Mouse (Mus musculus) left cerebral cortex, adult 11 months (tissue): ENCODE data around the gene Trpm4.
A peak's percentile ranks its signal among the peaks of the same experiment; 100 is the strongest.
"Not testable (repeated sequence)": the region's sequence is repeated elsewhere in the genome, so short reads cannot be mapped to it uniquely, and the experiment has no call there.

ENCODE experiments used
- DNase-seq: peaks from one replicate; pipeline ENCODE4 v3.0.0; 2022; ENCODE audit warnings: low spot score

Gene Trpm4

DNA sequence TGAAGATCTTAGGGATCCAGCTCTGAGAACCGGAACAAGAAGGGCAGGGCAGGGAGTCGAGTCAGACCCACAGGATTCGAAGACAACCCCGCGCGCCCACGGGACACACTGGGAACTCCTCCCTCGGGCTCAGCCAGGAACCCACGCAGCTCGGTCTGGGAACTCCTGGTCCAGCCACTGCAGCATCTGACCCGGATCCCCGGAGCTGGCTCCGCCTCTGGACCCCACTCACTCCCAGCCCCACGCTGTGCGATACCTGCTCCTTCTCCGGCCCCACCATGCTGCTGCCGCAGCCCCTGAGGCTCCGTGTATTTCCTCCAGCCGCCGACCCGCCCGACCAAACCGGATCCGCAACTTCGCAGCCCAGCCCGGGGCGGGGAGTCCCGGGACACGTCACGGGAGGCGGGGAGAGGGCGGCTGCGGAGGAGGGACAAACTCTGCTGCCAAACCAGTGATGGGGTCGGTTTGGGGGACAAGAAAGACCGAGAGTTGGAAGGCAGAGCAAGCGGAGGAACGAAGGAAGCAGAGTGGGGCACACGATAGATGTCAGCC lies at the start of gene Trpm4:
Gene Trpm4, minus strand, starts transcription at position 350 of the 552 bp plus-strand sequence.
- DNase-seq: no peak

DNA sequence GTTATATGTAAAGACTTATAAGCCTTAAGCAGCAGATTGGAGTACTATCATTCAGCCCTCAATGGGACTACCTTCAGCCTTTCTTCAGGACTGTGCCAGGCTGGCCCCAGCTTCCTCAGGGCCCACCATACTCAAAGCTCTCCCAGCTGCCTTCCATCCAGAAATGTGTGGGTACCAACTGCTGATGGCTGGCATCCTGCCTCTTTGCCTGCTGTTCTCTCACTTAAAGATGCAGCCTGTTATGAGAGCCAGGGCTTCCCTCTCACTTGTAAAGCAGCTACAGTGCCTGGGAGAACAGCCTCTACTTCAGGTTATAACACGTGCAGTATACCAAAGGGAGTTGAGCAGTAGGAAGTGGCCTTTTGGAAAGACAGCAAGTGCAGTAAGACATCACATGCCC lies 42.5 kb upstream of the Trpm4 start:
- no peak for DNase-seq

DNA sequence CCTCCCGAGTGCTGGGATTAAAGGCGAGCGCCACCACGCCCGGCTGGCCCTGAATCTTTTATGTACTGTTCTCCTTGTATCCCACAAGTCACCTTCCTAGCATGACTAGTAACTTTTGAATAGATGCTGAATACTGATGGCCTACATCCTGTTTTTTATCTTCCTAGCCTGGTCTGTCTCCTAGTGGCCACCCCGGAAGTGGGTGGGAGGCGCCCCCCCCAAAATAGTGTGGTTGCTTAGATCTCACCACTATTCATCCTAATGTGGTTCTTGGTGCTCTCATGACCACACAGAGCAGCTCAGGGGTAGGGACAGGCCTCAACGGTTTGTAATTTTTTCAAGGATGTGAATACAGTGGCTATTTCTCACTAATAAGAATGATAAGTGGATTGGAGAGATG lies 41.0 kb upstream of the Trpm4 start:
- no peak for DNase-seq

DNA sequence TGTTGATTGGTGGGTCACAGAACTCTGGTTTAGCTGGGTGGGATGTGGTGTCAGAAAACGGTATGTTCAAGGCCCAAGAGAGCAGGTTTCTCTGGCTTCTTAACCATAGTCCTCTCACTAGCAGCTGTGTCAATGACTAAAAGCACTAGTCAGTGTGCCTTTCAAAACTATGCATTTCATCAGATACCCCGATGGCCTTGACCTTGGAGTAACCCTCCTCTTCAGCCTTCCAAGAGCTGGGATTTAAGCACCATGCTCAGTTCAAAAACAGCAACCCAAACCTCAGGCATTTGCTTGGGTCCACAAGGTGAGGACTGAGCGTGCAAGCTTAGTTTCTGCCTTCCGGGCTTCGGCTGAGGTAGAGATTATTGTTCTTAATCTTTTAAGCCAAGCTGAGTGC lies 38.8 kb upstream of the Trpm4 start:
- DNase-seq: no peak

DNA sequence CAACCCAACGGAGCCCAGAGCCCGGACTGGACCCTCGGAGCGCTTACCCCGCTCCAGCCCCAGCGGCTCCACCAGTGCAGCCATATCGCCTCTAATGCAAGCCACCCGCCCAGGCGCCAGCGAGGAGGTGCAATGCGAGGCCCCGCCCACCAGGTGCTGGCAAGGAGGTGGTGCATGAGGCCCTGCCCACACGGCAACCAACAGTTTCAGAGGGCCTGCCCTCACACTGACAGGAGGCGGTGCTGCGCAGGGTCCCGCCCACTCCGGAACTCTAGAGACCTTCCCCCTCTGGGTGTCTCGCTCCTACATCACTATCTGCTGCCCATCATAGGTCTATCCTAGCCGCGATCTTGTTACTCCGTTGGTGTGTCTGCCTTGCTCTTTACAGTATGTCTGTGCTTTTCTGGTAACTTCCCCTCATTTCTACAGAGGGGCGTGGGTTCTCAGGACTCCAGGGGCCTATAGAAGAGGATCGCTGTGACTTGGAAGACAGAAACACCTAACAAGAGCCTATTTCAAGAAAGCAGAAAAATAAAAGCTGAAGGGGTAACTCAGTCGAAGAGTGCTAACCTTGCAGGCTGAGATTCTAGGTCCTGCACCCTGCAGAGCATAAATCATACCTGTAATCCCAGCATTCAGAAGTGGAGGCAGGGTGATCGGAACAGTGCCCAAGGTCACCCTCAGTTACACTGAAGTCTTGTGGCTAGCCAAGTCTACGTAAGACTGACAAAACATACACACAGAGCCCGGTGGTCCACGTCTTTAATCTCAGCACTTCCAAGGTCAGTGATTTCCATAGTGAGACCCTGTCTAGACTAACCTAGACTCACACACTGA lies 37.1 kb upstream of the Trpm4 start, which contains the start of gene Lin7b:
Gene Lin7b, minus strand, starts transcription at position 109 of the 837 bp plus-strand sequence.
- peak; percentile 90 for DNase-seq

DNA sequence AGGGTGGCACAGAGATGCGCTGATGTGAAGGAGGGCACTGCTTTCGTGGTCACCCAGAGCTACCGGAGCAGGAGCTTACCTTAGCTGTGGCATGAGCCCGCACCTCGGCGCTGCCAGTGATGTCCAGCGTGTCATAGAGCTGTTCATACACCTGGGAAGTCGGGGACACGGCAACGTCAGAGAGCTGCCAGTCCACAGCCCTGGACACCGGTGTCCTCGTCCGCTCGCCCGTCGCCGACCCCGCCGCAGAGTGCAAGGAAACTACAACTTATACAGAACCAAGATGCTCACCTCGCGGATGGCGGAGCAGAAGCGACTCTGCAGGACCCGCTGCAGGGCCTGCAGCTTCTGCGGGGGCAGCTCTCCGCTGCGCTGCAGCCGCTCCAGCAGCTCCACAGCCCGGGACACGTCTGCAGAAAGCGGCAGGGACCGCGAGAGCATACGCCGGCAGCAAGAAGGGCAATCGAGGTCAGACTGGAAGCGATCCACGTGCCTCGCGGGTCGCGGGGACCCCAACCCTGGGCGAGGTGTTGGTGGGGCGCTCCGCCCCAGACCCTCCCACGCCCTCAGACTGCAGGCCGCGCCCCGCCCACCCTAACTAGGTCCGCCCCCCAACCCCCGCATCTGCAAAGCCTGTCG lies 36.4 kb upstream of the Trpm4 start:
- no peak for DNase-seq

DNA sequence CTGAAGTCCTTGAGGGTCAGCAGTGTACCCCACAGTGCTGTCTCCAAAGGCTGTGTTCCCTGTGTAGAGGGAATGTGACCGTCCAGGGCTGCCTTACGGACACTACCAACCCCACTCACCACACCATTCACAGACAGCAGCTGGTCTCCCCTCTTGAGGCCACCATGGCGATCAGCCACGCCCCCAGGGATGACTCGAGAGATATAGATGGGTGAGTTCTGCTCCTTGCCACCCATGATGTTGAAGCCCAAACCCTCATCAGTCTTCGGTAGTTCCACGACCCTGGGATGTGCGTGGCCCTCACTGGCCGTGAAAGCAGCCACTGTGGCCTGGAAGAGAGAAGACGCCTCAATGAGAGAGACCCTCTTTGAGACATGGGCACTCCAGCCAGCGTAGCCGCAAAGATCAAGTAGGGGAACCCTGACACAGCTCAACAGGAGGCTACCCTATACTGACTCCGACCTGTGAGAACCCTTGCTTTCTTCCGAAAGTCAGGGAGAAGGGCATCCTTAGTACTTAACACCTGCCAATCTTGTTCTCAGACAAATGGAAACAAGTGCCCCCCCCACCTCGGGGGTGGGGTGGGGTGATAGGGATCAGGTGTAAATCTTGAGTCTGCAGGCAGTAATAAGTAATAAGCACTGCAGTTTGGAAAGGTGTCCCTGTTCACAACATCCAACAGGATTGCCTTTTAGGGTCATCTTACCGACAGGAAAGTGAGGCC lies 35.6 kb upstream of the Trpm4 start:
- DNase-seq: no peak

DNA sequence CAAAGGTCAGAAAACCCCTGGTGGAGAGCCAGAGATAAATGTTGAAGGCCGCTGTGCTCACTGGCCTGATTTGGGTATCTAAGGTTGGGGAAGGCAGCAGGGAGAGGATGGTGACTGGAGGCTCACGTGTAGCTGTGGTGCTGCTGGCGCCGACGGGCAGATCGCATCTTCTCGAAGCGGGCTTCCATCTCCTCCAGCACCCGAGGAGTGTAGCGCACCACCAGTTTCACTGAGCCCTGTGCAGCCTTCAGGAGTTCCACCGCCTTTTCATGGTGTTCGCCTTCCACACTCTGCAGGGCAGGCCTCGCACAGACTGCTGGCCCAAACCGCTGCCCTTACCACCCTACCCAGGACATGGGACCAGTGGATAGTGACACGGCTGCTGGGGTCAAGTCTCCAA lies 34.6 kb upstream of the Trpm4 start:
- DNase-seq: no peak

DNA sequence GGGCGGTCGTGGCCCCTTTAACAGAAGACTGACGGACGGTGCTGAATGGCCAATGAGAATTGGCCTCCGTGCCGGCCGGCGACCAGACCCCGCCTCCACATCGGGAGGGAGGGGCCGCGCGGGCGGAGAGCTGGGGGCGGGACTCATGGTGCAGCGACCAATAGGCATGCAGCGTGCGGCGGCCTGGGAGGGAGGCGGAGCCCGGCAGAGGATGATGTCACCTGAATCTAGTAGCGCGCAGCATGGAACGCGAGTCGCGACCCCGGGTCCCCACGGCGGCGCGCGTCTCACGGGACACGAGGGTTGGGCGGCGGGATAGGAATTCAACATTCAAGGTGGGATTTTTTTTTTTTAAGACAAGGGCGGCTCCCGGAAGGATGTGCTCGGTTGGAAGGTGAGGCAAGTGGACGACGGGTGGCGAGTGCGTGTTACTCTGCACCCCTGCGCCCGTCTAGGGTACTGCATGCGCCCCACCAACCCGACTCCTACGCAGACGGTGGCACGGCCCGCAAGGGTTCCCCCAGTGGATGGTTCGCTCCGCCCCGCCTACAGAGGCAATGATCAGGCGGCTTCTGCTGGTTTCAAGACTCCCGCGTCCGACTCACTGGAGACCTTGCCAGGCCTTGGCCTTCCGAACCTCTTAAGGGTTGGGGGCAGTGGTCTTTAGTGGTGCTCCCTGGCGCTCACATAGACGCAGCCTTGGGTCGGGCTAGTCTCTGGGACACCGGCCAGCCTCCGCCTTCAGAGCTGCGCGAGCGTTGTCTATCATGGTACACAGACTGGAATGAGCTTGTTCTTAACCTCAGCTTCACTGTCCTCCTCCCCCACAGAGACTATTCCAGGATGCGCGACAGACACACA lies 33.7 kb upstream of the Trpm4 start:
- DNase-seq: peak; percentile 97

DNA sequence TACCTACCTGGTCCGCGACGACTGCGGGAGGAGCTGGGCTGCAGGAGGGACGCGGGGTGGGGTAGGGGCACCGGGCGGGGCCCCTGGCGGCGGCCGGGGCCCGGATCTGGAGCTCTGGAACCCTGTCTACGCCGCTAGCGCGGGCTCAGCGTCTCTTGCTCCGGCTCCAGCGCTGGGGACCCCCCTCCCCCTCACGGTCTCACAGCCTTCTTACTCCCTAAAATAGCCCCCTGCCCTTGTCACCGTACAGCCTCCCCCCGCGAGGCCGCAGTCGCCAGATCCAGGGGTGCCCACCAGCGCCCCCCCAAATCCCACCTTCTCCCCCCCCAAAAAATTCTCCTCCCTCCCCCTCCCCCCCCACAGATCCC lies 33.1 kb upstream of the Trpm4 start, which contains the start of gene Ppfia3:
Gene Ppfia3, minus strand, starts transcription at position 368 of the 368 bp plus-strand sequence.
- no peak for DNase-seq

DNA sequence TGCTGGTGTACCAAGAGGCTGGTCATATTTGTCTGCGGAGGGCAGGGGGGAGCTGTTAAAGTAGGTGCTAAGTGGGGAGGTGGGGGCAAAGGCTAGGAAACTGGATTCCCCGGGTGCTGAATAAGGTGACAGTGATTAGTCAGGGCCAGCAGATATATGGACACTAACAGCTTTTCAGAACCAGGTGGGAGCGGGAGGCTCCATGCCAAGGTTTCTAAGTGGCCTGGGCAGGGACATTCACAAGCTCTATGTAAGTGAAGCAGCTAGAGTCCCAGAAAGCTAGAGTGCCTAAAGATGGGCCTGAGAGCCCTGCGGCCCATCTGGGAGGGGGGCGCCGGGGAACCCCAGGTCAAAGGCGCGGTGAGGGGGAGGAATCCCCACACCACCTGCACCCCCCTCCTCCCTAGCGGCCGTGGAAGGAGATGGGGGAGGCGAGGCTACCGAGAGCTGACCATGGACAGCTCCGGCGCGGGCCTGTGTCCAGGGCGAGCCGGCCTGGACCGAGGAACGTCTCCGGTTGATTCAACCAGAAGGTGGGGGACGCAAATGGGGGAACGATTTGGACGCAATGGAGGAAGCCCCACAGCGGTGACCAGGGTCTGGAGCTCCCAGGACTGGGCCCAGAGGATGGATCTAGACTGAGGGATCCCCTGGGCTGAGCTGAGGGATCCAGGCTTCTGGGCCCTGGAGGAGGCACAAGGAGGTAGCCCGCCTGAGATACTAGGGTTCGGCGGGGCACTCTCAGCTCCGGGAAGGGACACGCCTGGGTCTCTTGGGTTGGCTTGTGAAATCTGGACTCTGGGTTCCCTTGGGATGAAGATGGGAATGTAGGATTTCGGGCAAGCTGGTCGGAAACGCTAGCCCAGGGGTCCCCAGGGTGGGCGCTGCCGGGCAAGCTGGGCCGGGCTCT lies 32.4 kb upstream of the Trpm4 start:
- no peak for DNase-seq

DNA sequence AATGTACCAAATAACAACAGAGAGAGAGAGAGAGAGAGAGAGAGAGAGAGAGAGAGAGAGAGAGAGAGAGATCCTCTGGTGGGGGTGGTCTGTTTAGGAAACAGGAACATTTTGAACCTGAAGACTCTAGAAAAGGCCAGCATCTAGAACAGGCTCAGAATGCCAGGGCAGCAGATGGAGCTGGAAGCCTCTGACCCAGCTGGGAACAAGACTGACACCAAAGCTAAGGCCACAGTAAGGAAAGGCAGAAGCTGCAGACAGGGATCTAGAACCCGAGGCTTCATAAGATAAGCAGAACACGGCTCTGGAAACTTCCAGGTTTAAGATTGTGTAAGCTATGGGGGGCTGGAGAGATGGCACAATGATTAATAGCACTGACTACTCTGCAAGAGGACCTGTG lies 30.4 kb upstream of the Trpm4 start:
- no peak for DNase-seq

DNA sequence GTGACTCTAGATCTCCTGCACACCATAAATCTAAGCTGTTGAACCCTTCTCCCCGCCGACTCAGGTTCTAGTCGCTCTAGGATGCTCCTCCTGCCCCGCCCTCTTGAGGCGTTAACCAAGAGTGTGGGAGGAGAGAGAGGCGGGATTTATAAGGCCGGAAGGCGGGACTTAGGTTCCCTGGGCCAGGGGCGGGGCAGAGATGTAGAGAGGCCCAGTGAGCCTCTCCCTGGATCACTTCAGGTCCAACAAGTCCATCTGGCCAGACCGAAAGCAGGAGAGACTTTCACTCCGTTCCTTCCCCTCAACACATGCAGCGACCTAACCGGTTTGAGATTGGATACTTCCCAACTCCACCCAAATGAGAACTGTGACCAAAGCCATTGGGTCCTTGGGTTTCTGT lies 29.2 kb upstream of the Trpm4 start:
- no peak for DNase-seq

DNA sequence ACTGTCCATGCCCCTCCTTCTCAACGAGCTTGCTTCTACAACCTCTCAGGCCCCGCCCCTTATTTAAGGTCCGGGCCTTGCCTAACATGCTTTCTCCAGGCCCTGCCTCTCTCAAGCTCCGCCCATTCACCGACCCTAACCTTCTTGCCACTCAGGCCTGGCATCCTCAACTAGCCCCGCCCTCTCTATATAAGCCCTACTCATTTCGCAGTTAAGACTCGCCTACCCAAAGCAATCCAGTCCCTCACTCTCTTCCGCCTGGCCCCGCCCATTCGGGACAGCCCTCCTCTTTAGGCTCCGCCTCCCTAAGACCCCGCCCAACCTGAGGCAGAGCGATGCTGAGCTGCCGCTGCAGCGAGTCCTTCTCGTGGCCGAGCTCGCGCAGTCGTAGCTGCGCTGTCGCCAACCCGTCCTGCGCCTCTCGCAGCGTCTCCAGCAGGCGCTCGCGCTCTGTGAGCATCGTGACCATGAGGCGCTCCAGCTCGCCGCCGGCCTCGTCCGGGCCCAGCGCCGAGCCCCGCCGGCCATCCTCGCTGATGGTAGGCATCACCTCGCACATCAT lies 27.7 kb upstream of the Trpm4 start:
- peak; percentile 81 for DNase-seq

DNA sequence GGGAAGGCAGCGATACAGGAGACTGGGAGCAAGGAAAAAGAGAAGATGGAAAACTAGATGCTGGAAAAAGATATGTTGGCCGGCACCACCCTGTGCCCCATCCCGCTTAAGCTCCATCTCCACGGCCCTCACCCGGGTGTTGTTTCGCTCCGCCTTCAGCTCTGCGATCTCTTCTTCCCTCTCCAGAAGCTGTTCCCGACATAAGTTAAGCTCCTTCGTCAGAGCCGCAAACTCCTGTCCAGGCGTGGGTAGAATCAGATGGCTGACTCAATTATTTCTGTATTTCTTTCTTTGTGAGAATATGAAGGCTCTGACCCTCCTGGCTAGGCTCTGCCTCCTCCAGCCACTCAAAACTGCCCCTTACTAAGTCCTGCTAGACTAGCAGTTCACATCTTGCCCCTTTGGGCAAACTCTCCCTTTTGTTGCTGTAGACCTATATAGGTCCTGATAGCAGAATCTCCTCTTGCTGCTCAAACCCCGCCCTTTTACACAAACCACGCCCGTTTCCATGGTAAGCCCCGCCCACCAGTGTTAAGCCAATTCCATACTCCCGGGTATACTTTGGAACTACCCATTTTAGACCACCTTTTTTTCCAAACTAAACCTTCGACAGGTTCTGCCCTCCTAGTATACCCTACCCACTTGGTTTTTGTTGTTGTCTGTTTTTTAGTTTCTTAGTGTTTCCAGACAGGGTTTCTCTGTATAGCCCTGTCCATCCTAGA lies 27.0 kb upstream of the Trpm4 start:
- no peak for DNase-seq

DNA sequence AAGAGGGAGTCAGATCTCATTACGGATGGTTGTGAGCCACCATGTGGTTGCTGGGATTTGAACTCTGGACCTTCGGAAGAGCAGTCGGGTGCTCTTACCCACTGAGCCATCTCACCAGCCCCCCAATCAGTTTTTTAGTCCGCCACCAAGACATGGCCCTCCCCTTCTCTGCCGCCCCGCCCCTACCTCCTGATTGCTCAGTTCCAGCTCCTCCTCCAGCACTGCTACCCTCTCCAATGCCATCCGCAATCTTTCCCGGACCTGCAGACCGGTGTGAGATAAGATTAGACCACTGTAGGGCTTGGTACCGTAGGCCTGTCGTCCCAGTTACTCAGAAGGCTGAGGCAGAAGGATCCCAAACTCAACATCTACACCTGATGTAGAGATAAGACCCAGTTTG lies 25.5 kb upstream of the Trpm4 start:
- DNase-seq: not testable (repeated sequence)

DNA sequence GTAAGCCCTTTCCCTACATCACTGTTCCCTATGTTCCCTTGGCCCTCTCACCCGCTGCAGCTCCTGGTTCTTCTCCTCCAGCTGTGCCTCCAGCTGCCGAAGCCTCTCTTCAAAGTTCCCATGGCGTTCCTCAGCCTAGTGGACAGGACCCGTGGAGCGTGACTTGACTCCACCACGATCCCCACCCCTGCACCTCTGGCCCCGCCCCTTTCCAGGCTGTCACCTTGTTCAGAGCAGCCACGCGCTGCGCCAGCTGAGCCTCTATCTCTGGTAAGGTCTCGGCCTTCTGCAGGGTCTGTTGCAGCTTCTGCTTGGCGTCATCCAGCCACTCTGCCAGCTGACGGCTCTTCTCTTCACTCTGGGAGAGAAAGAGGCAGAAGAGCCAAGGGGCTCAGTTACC lies 22.5 kb upstream of the Trpm4 start:
- DNase-seq: no peak

DNA sequence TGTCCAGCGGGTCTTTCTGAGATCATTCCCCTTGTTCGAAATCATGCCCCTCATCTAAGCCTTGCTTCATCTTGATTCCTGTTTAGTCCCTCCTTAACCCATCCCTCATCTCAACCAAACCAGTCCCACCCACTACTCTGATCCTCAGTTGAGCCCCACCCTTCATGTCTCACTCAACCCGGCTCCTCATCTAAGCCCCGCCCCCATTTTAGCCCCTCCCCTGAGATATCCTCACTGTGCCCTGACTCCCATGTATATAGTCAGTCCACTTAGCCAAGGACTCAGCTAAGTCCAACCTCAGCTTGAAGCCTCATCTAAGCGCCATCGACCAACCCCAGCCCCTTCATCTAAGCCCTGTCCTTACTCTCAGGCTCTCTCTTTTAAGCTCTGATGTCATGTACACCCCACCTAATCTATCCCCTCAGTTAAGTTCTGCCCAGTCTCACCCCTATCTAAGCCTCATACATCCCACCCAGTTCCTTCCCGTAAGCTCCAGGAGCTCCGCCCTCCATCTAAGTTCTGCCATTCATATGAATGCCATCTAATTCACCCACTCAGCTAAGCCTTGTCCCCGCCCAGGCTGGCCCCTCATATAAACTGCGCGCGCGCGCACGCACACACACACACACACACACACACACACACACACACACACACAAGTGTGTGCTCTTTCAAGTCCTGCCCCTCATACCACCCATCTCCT lies 21.9 kb upstream of the Trpm4 start:
- DNase-seq: no peak

DNA sequence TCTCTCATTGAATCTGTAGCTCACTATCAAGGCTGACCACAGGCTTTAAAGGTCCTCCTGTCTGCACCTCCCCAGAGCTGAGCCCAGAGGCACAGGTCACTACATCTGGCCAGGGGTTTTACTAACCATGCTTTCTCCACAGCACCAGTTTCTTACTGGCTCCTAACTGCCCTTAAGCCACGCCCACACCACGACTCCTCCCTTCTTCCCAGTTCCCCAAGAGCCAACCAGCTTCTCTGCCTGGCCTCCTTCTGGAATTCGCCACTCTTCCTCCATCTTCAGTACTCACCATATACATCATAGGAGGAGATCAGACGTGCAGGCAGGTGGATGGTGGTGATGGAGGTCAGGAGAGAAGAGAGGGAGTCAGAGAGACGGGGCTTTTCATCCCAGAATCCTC lies 19.5 kb upstream of the Trpm4 start:
- no peak for DNase-seq
